Mouse (Mus musculus) intestine, embryonic 14.5 days (tissue): ENCODE measurements around the gene Csnk1e. TPM values are rescaled to one million over a fixed set of nuclear protein-coding genes. Genes with fewer than 3 reads are reported as not detected.

Experiments used
- ATAC-seq: fragments of 200-750 bp; cut with Nextera tagmentation; replicated peaks from 2 replicates; pipeline ENCODE4 v1.8.0; 2017; ENCODE audit warnings: low read depth, moderate number of reproducible peaks, moderate TSS enrichment, moderate library complexity; ENCODE audit not compliant: low FRiP score, low TSS enrichment
- DNase-seq: peaks from one replicate; pipeline ENCODE4 v3.0.0-alpha.2; 2018; ENCODE audit warnings: low spot score
- H3K27ac ChIP-seq: fragments of 300-500 bp; sonication (generic); 2 replicates; pipeline ENCODE4 v1.5.1; 2014; ENCODE audit warnings: low read depth, mild to moderate bottlenecking, control low read depth
- H3K27me3 ChIP-seq: fragments of 300-500 bp; sonication (generic); replicated peaks from 2 replicates; pipeline ENCODE4 v1.6.1; 2014; ENCODE audit warnings: low read length, control low read depth; ENCODE audit not compliant: control insufficient read depth, insufficient read depth
- H3K36me3 ChIP-seq: fragments of 300-500 bp; sonication (generic); 2 replicates; pipeline ENCODE4 v1.6.1; 2014; ENCODE audit warnings: low read length, control low read depth; ENCODE audit not compliant: control insufficient read depth, insufficient read depth
- H3K4me1 ChIP-seq: fragments of 300-500 bp; sonication (generic); replicated peaks from 2 replicates; pipeline ENCODE4 v1.6.1; 2014; ENCODE audit warnings: low read length, control low read depth, mixed read lengths; ENCODE audit not compliant: control insufficient read depth, insufficient read depth
- H3K4me2 ChIP-seq: fragments of 300-500 bp; sonication (generic); 2 replicates; pipeline ENCODE4 v1.6.1; 2014; ENCODE audit warnings: low read length
- H3K4me3 ChIP-seq: fragments of 300-500 bp; sonication (generic); 2 replicates; pipeline ENCODE4 v1.5.1; 2014; ENCODE audit warnings: low read depth, low read length, control low read depth, mixed read lengths
- H3K9ac ChIP-seq: fragments of 300-500 bp; sonication (generic); 2 replicates; pipeline ENCODE4 v1.6.1; 2014; ENCODE audit warnings: mild to moderate bottlenecking, low read length
- H3K9me3 ChIP-seq: fragments of 300-500 bp; sonication (generic); 2 replicates; pipeline ENCODE4 v1.6.1; 2016; ENCODE audit warnings: low read length, control low read depth; ENCODE audit not compliant: control insufficient read depth
- WGBS: fragments of 180-500 bp; shearing (Covaris S2); extraction: QIAGEN DNeasy Blood & Tissue Kit; methylation state at CpG from one replicate; pipeline ENCODE4 v1.1.7; 2014; 5-methylcytosine and 5-hydroxymethylcytosine counted together
- polyA plus RNA-seq: library from polyadenylated mRNA; unstranded; fragments of >200 nt; fragmentation: Nextera tagmentation; extraction: Ambion mirVana; gene quantifications from 2 replicates; pipeline ENCODE4 v1.2.1, GENCODE M21; 2014

The Csnk1e gene
- polyA plus RNA-seq, 1 experiment from 2014 or later, result 78.1 TPM

- no peaks in the 10 kb centered on the region for H3K9me3 ChIP-seq
- H3K27ac ChIP-seq, result no peak overlapping the region
- H3K4me3 ChIP-seq, result no peak overlapping the region
- DNase-seq (no peak), ATAC-seq (no peak)
- no peak overlapping the region for H3K9ac ChIP-seq
- no peak overlapping the region for H3K4me2 ChIP-seq
- 0 out of 2 replicates have a peak, but pooled peaks cover 4% of the 10 kb centered on the region for H3K4me1 ChIP-seq
- 92% methylated on average over 17 of the region's 17 CpGs for WGBS
- peaks cover 96% of the 10 kb centered on the region for H3K36me3 ChIP-seq
- H3K27me3 ChIP-seq, result no peaks in the 10 kb centered on the region
These were observed 30.8 kb downstream of the Csnk1e start for GRCm38 (mm10) chr15:79424602-79425001.

GRCm38 (mm10) chr15:79422715-79423243 lies 32.6 kb downstream of the Csnk1e start:
- Histone ChIP-seq H3K9ac (no peak overlapping the region), H3K27me3 (no peaks in the 10 kb centered on the region), H3K27ac (no peak overlapping the region), H3K36me3 (peaks cover 95% of the 10 kb centered on the region), H3K4me2 (no peak overlapping the region), H3K9me3 (no peaks in the 10 kb centered on the region), H3K4me1 (0 out of 2 replicates have a peak, but pooled peaks cover 4% of the 10 kb centered on the region), H3K4me3 (no peak overlapping the region)
- ATAC-seq, result no peak
- no peak for DNase-seq
- WGBS, result 67% methylated on average over 6 of the region's 6 CpGs

GRCm38 (mm10) chr15:79418677-79419076 lies 36.7 kb downstream of the Csnk1e start:
- DNase-seq (no peak), ATAC-seq (no peak)
- H3K27ac ChIP-seq, result no peak overlapping the region
- H3K9ac ChIP-seq, result no peak overlapping the region
- H3K4me3 ChIP-seq, result no peak overlapping the region
- 0 out of 2 replicates have a peak, but pooled peaks cover 4% of the 10 kb centered on the region for H3K4me1 ChIP-seq
- no peaks in the 10 kb centered on the region for H3K9me3 ChIP-seq
- no peak overlapping the region for H3K4me2 ChIP-seq
- H3K27me3 ChIP-seq, result no peaks in the 10 kb centered on the region
- 92% methylated on average over 11 of the region's 11 CpGs for WGBS
- peaks cover 68% of the 10 kb centered on the region for H3K36me3 ChIP-seq

- Histone ChIP-seq H3K9me3 (no peaks in the 10 kb centered on the region), H3K27me3 (no peaks in the 10 kb centered on the region), H3K27ac (no peak overlapping the region), H3K4me2 (no peak overlapping the region), H3K4me1 (0 out of 2 replicates have a peak, but pooled peaks cover 4% of the 10 kb centered on the region), H3K36me3 (peaks cover 64% of the 10 kb centered on the region), H3K4me3 (no peak overlapping the region), H3K9ac (no peak overlapping the region)
- DNase-seq, result no peak
- WGBS, result 86% methylated on average over 3 of the region's 3 CpGs
- no peak for ATAC-seq
These were observed 37.1 kb downstream of the Csnk1e start for GRCm38 (mm10) chr15:79418265-79418664.

GRCm38 (mm10) chr15:79417379-79417778 lies 38.0 kb downstream of the Csnk1e start:
- 91% methylated on average over 3 of the region's 3 CpGs for WGBS
- Histone ChIP-seq H3K27me3 (no peaks in the 10 kb centered on the region), H3K9ac (no peak overlapping the region), H3K9me3 (no peaks in the 10 kb centered on the region), H3K36me3 (peaks cover 55% of the 10 kb centered on the region), H3K4me2 (no peak overlapping the region), H3K4me3 (no peak overlapping the region), H3K4me1 (0 out of 2 replicates have a peak, but pooled peaks cover under 1% of the 10 kb centered on the region), H3K27ac (no peak overlapping the region)
- ATAC-seq, result no peak
- DNase-seq, result no peak

GRCm38 (mm10) chr15:79416460-79417085 lies 38.8 kb downstream of the Csnk1e start:
- no peaks in the 10 kb centered on the region for H3K9me3 ChIP-seq
- H3K27ac ChIP-seq, result no peak overlapping the region
- ATAC-seq (no peak), DNase-seq (no peak)
- no peaks in the 10 kb centered on the region for H3K27me3 ChIP-seq
- no peak overlapping the region for H3K9ac ChIP-seq
- no peak overlapping the region for H3K4me3 ChIP-seq
- 82% methylated on average over 10 of the region's 10 CpGs for WGBS
- H3K4me1 ChIP-seq, result no peaks in the 10 kb centered on the region
- no peak overlapping the region for H3K4me2 ChIP-seq
- peaks cover 47% of the 10 kb centered on the region for H3K36me3 ChIP-seq

- no peak overlapping the region for H3K4me3 ChIP-seq
- H3K27me3 ChIP-seq, result no peaks in the 10 kb centered on the region
- H3K9me3 ChIP-seq, result no peaks in the 10 kb centered on the region
- H3K9ac ChIP-seq, result no peak overlapping the region
- H3K4me1 ChIP-seq, result no peaks in the 10 kb centered on the region
- DNase-seq (no peak), ATAC-seq (no peak)
- WGBS, result 23% methylated on average over 4 of the region's 4 CpGs
- peaks cover 27% of the 10 kb centered on the region for H3K36me3 ChIP-seq
- no peak overlapping the region for H3K27ac ChIP-seq
- no peak overlapping the region for H3K4me2 ChIP-seq
These were observed 40.9 kb downstream of the Csnk1e start for GRCm38 (mm10) chr15:79414513-79414912.

GRCm38 (mm10) chr15:79413802-79414201 lies 41.6 kb downstream of the Csnk1e start:
- H3K9me3 ChIP-seq, result no peaks in the 10 kb centered on the region
- H3K4me3 ChIP-seq, result no peak overlapping the region
- no peaks in the 10 kb centered on the region for H3K4me1 ChIP-seq
- ATAC-seq, result no peak
- H3K27ac ChIP-seq, result no peak overlapping the region
- H3K4me2 ChIP-seq, result no peak overlapping the region
- no peak for DNase-seq
- 71% methylated on average over 8 of the region's 8 CpGs for WGBS
- H3K9ac ChIP-seq, result no peak overlapping the region
- no peaks in the 10 kb centered on the region for H3K27me3 ChIP-seq
- peaks cover 20% of the 10 kb centered on the region for H3K36me3 ChIP-seq

GRCm38 (mm10) chr15:79413201-79413600 lies 42.2 kb downstream of the Csnk1e start:
- Histone ChIP-seq H3K4me2 (no peak overlapping the region), H3K9me3 (no peaks in the 10 kb centered on the region), H3K4me1 (no peaks in the 10 kb centered on the region), H3K9ac (no peak overlapping the region), H3K4me3 (no peak overlapping the region), H3K36me3 (peaks cover 14% of the 10 kb centered on the region), H3K27me3 (no peaks in the 10 kb centered on the region), H3K27ac (no peak overlapping the region)
- ATAC-seq (no peak), DNase-seq (no peak)
- 94% methylated on average over 3 of the region's 3 CpGs for WGBS
